Mouse (Mus musculus): Measurements from ENCODE around the gene Ascc2. TPM values are rescaled to one million over a fixed set of nuclear protein-coding genes. Genes with fewer than 3 reads are reported as not detected.

Ascc2 gene
- polyA plus RNA-seq (2014; fragmentation: Illumina TruSeq; extraction: RNeasy Lipid Tissue Mini Kit (QIAGEN cat#74804)): 12.3 TPM

GRCm38 (mm10) chr11:4637534-4638234, at the start of gene Ascc2:
Gene Ascc2 (plus strand): TSS chr11:4637747.

GRCm38 (mm10) chr11:4594608-4595500, 42.7 kb upstream of the Ascc2 start, which contains the start of gene Mtmr3:
Gene Mtmr3 (minus strand): TSS chr11:4594863.

GRCm38 (mm10) chr11:4620017-4620485, 17.5 kb upstream of the Ascc2 start, which contains the start of gene Gm11032:
Gene Gm11032 (plus strand): TSS chr11:4620067.

GRCm38 (mm10) chr11:4704072-4704964, 66.8 kb downstream of the Ascc2 start, which contains the start of the genes Uqcr10 and Zmat5:
Gene Uqcr10 (minus strand): TSS chr11:4704342.
Gene Zmat5 (plus strand): TSS chr11:4704678.

Other genes with a start within 250 kb of the Ascc2 start
- 0.43 TPM for gene Hormad2, start 196.6 kb upstream of the Ascc2 start, polyA plus RNA-seq (2014; fragmentation: Illumina TruSeq; extraction: RNeasy Lipid Tissue Mini Kit (QIAGEN cat#74804))
- gene Mtmr3, start 42.9 kb upstream of the Ascc2 start, polyA plus RNA-seq (2014; fragmentation: Illumina TruSeq; extraction: RNeasy Lipid Tissue Mini Kit (QIAGEN cat#74804)): 16.8 TPM
- gene Gm11032, start 17.7 kb upstream of the Ascc2 start, polyA plus RNA-seq (2014; fragmentation: Illumina TruSeq; extraction: RNeasy Lipid Tissue Mini Kit (QIAGEN cat#74804)): not detected
- 6.6 TPM for gene Uqcr10, start 66.6 kb downstream of the Ascc2 start, polyA plus RNA-seq (2014; fragmentation: Illumina TruSeq; extraction: RNeasy Lipid Tissue Mini Kit (QIAGEN cat#74804))
- not detected for gene Zmat5, start 66.9 kb downstream of the Ascc2 start, polyA plus RNA-seq (2014; fragmentation: Illumina TruSeq; extraction: RNeasy Lipid Tissue Mini Kit (QIAGEN cat#74804))
- not detected for gene Cabp7, start 109.0 kb downstream of the Ascc2 start, polyA plus RNA-seq (2014; fragmentation: Illumina TruSeq; extraction: RNeasy Lipid Tissue Mini Kit (QIAGEN cat#74804))
- 106 TPM for gene Nf2, start 211.8 kb downstream of the Ascc2 start, polyA plus RNA-seq (2014; fragmentation: Illumina TruSeq; extraction: RNeasy Lipid Tissue Mini Kit (QIAGEN cat#74804))
- gene Nipsnap1, start 236.2 kb downstream of the Ascc2 start, polyA plus RNA-seq (2014; fragmentation: Illumina TruSeq; extraction: RNeasy Lipid Tissue Mini Kit (QIAGEN cat#74804)): 26.4 TPM

Measured in ovary, adult 10 weeks (tissue).